Mouse (Mus musculus): ENCODE measurements at regions not wholly inside any gene's neighbourhood (a gene's known extent, or its start where the extent isn't known, plus 50 kb on each side); places are given as distances from the start of the nearest gene placed in this dataset.

GRCm38 (mm10) chr6:50977381-50977780 lies 323.1 kb upstream of the Npvf start:
- peaks cover 40% of the 10 kb centered on the region for H3K4me1 ChIP-seq (ENCODE audit: control insufficient read depth, insufficient read depth, low read length)
- DNase-seq (ENCODE audit: low spot score) (no peak), ATAC-seq (ENCODE audit: low read depth) (no peak)
- H3K4me3 ChIP-seq (ENCODE audit: low read depth, low read length): no peak overlapping the region
- WGBS: 33% methylated on average over 8 of the region's 8 CpGs
- no peaks in the 10 kb centered on the region for H3K36me3 ChIP-seq (ENCODE audit: control insufficient read depth, insufficient read depth, low read length)
- no peaks in the 10 kb centered on the region for H3K9me3 ChIP-seq (ENCODE audit: control insufficient read depth, low read length)
- no peaks in the 10 kb centered on the region for H3K27me3 ChIP-seq (replicated peaks; ENCODE audit: control insufficient read depth, insufficient read depth, low read length)
- no peak overlapping the region for H3K9ac ChIP-seq (ENCODE audit: low read depth, low read length)
- no peak overlapping the region for H3K4me2 ChIP-seq (ENCODE audit: low read depth, low read length)
- peak overlapping the region; percentile 92 for H3K27ac ChIP-seq (replicated peaks; ENCODE audit: low read depth, low read length)

DNA sequence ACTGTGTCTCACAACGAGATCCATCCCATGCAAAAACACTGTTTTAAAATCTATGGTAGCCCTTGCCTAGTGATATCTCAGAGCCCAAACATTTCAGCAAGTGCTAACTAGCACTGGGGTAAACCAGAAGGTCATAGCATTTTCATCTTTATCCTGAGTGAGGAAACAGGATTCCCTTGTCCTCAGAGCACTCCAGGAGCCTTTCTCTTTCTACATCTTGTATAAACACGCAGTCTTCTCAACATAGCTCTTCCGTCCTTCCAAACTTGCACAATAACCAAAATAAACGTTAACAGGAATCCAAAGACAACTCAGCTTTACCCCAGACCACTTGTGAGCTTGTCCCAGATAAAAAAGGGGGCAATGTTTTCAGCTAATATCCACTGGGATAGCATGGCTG lies 323.8 kb upstream of the Npvf start:
- DNase-seq (ENCODE audit: low spot score) (no peak), ATAC-seq (ENCODE audit: low read depth) (no peak)
- no peaks in the 10 kb centered on the region for H3K9me3 ChIP-seq (ENCODE audit: control insufficient read depth, low read length)
- no peaks in the 10 kb centered on the region for H3K27me3 ChIP-seq (replicated peaks; ENCODE audit: control insufficient read depth, insufficient read depth, low read length)
- H3K4me1 ChIP-seq (ENCODE audit: control insufficient read depth, insufficient read depth, low read length): peaks cover 47% of the 10 kb centered on the region
- no peak overlapping the region for H3K4me3 ChIP-seq (ENCODE audit: low read depth, low read length)
- H3K9ac ChIP-seq (ENCODE audit: low read depth, low read length): no peak overlapping the region
- H3K27ac ChIP-seq (replicated peaks; ENCODE audit: low read depth, low read length): peak overlapping the region; percentile 92
- WGBS: 39% methylated on average over 4 of the region's 4 CpGs
- H3K36me3 ChIP-seq (ENCODE audit: control insufficient read depth, insufficient read depth, low read length): no peaks in the 10 kb centered on the region
- H3K4me2 ChIP-seq (ENCODE audit: low read depth, low read length): no peak overlapping the region

GRCm38 (mm10) chr6:50978571-50978970 lies 324.3 kb upstream of the Npvf start:
- H3K27me3 ChIP-seq (replicated peaks; ENCODE audit: control insufficient read depth, insufficient read depth, low read length): no peaks in the 10 kb centered on the region
- no peak overlapping the region for H3K4me3 ChIP-seq (ENCODE audit: low read depth, low read length)
- H3K9me3 ChIP-seq (ENCODE audit: control insufficient read depth, low read length): no peaks in the 10 kb centered on the region
- H3K9ac ChIP-seq (ENCODE audit: low read depth, low read length): no peak overlapping the region
- no peak for ATAC-seq (ENCODE audit: low read depth)
- no peak for DNase-seq (ENCODE audit: low spot score)
- no peak overlapping the region for H3K4me2 ChIP-seq (ENCODE audit: low read depth, low read length)
- no peaks in the 10 kb centered on the region for H3K36me3 ChIP-seq (ENCODE audit: control insufficient read depth, insufficient read depth, low read length)
- WGBS: 29% methylated on average over 3 of the region's 3 CpGs
- H3K27ac ChIP-seq (replicated peaks; ENCODE audit: low read depth, low read length): peak overlapping the region; percentile 92
- H3K4me1 ChIP-seq (ENCODE audit: control insufficient read depth, insufficient read depth, low read length): peaks cover 52% of the 10 kb centered on the region

- Histone ChIP-seq H3K27me3 (replicated peaks; ENCODE audit: control insufficient read depth, insufficient read depth, low read length) (no peaks in the 10 kb centered on the region), H3K27ac (replicated peaks; ENCODE audit: low read depth, low read length) (peak overlapping the region; percentile 92), H3K4me2 (ENCODE audit: low read depth, low read length) (no peak overlapping the region), H3K9ac (ENCODE audit: low read depth, low read length) (no peak overlapping the region), H3K4me1 (ENCODE audit: control insufficient read depth, insufficient read depth, low read length) (peaks cover 64% of the 10 kb centered on the region), H3K9me3 (ENCODE audit: control insufficient read depth, low read length) (no peaks in the 10 kb centered on the region), H3K36me3 (ENCODE audit: control insufficient read depth, insufficient read depth, low read length) (no peaks in the 10 kb centered on the region), H3K4me3 (ENCODE audit: low read depth, low read length) (no peak overlapping the region)
- ATAC-seq (ENCODE audit: low read depth) (0 out of 2 replicates have a peak, but pooled peaks have one; percentile 5), DNase-seq (ENCODE audit: low spot score) (no peak)
- 24% methylated on average over 1 of the region's 1 CpGs for WGBS
Observed at GRCm38 (mm10) chr6:50979764-50980163, 325.5 kb upstream of the Npvf start.

DNA sequence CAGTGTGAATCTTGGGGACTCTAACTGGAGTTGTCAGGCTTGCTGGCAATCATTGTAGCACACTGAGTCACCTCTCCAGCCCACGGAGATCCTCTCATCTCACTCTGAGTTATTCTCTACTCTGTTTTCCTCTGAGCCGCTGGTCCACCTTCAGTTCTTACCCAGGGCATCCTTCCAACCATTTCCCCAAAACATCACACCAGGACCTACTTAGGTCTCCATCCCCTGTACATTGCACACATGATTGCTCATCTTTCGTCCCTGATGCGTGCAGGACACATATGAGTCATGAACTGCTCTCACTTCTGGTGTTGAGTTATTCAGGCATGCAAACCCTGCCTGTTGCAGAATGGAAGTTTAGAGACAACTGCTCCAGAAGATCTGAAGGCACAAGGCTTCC lies 326.1 kb upstream of the Npvf start:
- Histone ChIP-seq H3K27me3 (replicated peaks; ENCODE audit: control insufficient read depth, insufficient read depth, low read length) (no peaks in the 10 kb centered on the region), H3K9ac (ENCODE audit: low read depth, low read length) (no peak overlapping the region), H3K4me1 (ENCODE audit: control insufficient read depth, insufficient read depth, low read length) (peaks cover 70% of the 10 kb centered on the region), H3K36me3 (ENCODE audit: control insufficient read depth, insufficient read depth, low read length) (no peaks in the 10 kb centered on the region), H3K4me2 (ENCODE audit: low read depth, low read length) (no peak overlapping the region), H3K27ac (replicated peaks; ENCODE audit: low read depth, low read length) (peak overlapping the region; percentile 92), H3K4me3 (ENCODE audit: low read depth, low read length) (no peak overlapping the region), H3K9me3 (ENCODE audit: control insufficient read depth, low read length) (no peaks in the 10 kb centered on the region)
- DNase-seq (ENCODE audit: low spot score) (no peak), ATAC-seq (ENCODE audit: low read depth) (no peak)
- WGBS: 76% methylated on average over 4 of the region's 4 CpGs

GRCm38 (mm10) chr6:50981702-50982309 lies 327.6 kb upstream of the Npvf start:
- peak; percentile 74 for ATAC-seq (ENCODE audit: low read depth)

DNA sequence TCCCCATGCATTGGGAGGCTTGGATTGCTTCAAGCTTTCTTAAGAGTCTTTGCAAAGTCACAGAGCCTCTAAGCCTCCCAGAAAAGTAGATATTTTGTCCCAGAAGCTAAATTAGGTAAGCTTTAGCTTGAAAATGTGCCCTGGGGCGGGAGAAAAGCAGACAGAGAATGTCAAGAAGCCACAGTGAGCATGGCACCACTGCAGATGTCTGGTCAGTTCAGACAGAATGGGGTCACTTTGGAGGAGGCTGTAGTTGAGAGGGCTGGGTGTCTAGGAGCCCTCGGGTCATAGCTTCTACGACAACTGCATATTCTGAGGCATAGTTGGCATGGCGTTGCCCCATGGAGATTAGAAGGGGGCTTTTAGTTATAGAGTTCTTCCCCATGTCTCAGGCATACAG lies 328.6 kb upstream of the Npvf start:
- WGBS: 32% methylated on average over 4 of the region's 4 CpGs
- H3K36me3 ChIP-seq (ENCODE audit: control insufficient read depth, insufficient read depth, low read length): no peaks in the 10 kb centered on the region
- no peak overlapping the region for H3K9ac ChIP-seq (ENCODE audit: low read depth, low read length)
- H3K4me1 ChIP-seq (ENCODE audit: control insufficient read depth, insufficient read depth, low read length): peaks cover 80% of the 10 kb centered on the region
- no peak overlapping the region for H3K4me2 ChIP-seq (ENCODE audit: low read depth, low read length)
- peak overlapping the region; percentile 92 for H3K27ac ChIP-seq (replicated peaks; ENCODE audit: low read depth, low read length)
- no peaks in the 10 kb centered on the region for H3K27me3 ChIP-seq (replicated peaks; ENCODE audit: control insufficient read depth, insufficient read depth, low read length)
- DNase-seq (ENCODE audit: low spot score) (no peak), ATAC-seq (ENCODE audit: low read depth) (no peak)
- H3K9me3 ChIP-seq (ENCODE audit: control insufficient read depth, low read length): no peaks in the 10 kb centered on the region
- no peak overlapping the region for H3K4me3 ChIP-seq (ENCODE audit: low read depth, low read length)

More at GRCm38 (mm10) chr6:50981702-50982309, 327.6 kb upstream of the Npvf start:
- peaks cover 82% of the 10 kb centered on the region for H3K4me1 ChIP-seq (ENCODE audit: control insufficient read depth, insufficient read depth, low read length)
- H3K27me3 ChIP-seq (replicated peaks; ENCODE audit: control insufficient read depth, insufficient read depth, low read length): no peaks in the 10 kb centered on the region
- no peaks in the 10 kb centered on the region for H3K36me3 ChIP-seq (ENCODE audit: control insufficient read depth, insufficient read depth, low read length)
- H3K9me3 ChIP-seq (ENCODE audit: control insufficient read depth, low read length): no peaks in the 10 kb centered on the region
- 14% methylated on average over 7 of the region's 7 CpGs for WGBS
- H3K9ac ChIP-seq (ENCODE audit: low read depth, low read length): no peak overlapping the region
- peak overlapping the region; percentile 92 for H3K27ac ChIP-seq (replicated peaks; ENCODE audit: low read depth, low read length)
- no peak overlapping the region for H3K4me3 ChIP-seq (ENCODE audit: low read depth, low read length)
- no peak overlapping the region for H3K4me2 ChIP-seq (ENCODE audit: low read depth, low read length)
- DNase-seq (ENCODE audit: low spot score): peak; percentile 86

- H3K9ac ChIP-seq (ENCODE audit: low read depth, low read length): 0 out of 2 replicates have a peak overlapping the region, but pooled peaks have one; percentile 21
- no peaks in the 10 kb centered on the region for H3K27me3 ChIP-seq (replicated peaks; ENCODE audit: control insufficient read depth, insufficient read depth, low read length)
- no peaks in the 10 kb centered on the region for H3K36me3 ChIP-seq (ENCODE audit: control insufficient read depth, insufficient read depth, low read length)
- WGBS: 17% methylated on average over 8 of the region's 8 CpGs
- DNase-seq (ENCODE audit: low spot score): peak; percentile 85
- peaks cover 72% of the 10 kb centered on the region for H3K4me1 ChIP-seq (ENCODE audit: control insufficient read depth, insufficient read depth, low read length)
- no peak overlapping the region for H3K4me3 ChIP-seq (ENCODE audit: low read depth, low read length)
- no peaks in the 10 kb centered on the region for H3K9me3 ChIP-seq (ENCODE audit: control insufficient read depth, low read length)
- ATAC-seq (ENCODE audit: low read depth): no peak; the same call in 1 of the 2 replicates
- H3K4me2 ChIP-seq (ENCODE audit: low read depth, low read length): no peak overlapping the region
- H3K27ac ChIP-seq (replicated peaks; ENCODE audit: low read depth, low read length): peak overlapping the region; percentile 92
Observed at GRCm38 (mm10) chr6:50983511-50984099, 329.4 kb upstream of the Npvf start.
